Mouse (Mus musculus) liver, embryonic 12.5 days (tissue): ENCODE measurements around the gene Dhx34. TPM values are rescaled to one million over a fixed set of nuclear protein-coding genes. Genes with fewer than 3 reads are reported as not detected.
A peak's percentile ranks its signal among the peaks of the same experiment; 100 is the strongest.

Experiments used
- ATAC-seq: fragments of 200-750 bp; cut with Nextera tagmentation; 2 replicates; pipeline ENCODE4 v1.8.0; 2017; ENCODE audit warnings: moderate number of reproducible peaks, mild to moderate bottlenecking, moderate library complexity
- H3K27ac ChIP-seq: fragments of 300-500 bp; sonication (generic); 2 replicates; pipeline ENCODE4 v1.5.1; 2016; ENCODE audit warnings: mild to moderate bottlenecking
- H3K27me3 ChIP-seq: fragments of 300-500 bp; sonication (generic); replicated peaks from 2 replicates; pipeline ENCODE4 v1.6.1; 2016; ENCODE audit warnings: mild to moderate bottlenecking, moderate library complexity
- H3K36me3 ChIP-seq: fragments of 300-500 bp; sonication (generic); 2 replicates; pipeline ENCODE4 v1.6.1; 2016; ENCODE audit warnings: mild to moderate bottlenecking, moderate library complexity
- H3K4me1 ChIP-seq: fragments of 300-500 bp; sonication (generic); 2 replicates; pipeline ENCODE4 v1.6.1; 2016
- H3K4me2 ChIP-seq: fragments of 300-500 bp; sonication (generic); 2 replicates; pipeline ENCODE4 v1.6.1; 2016; ENCODE audit warnings: mild to moderate bottlenecking, moderate library complexity
- H3K4me3 ChIP-seq: fragments of 300-500 bp; sonication (generic); 2 replicates; pipeline ENCODE4 v1.5.1; 2016; ENCODE audit warnings: mild to moderate bottlenecking, moderate library complexity
- H3K9ac ChIP-seq: fragments of 300-500 bp; sonication (generic); 2 replicates; pipeline ENCODE4 v1.6.1; 2016; ENCODE audit warnings: mild to moderate bottlenecking, moderate library complexity
- H3K9me3 ChIP-seq: fragments of 300-500 bp; sonication (generic); replicated peaks from 2 replicates; pipeline ENCODE4 v1.6.1; 2016; ENCODE audit warnings: mild to moderate bottlenecking, moderate library complexity
- WGBS: fragments of 180-500 bp; shearing (Covaris S2); methylation state at CpG from one replicate; pipeline ENCODE4 v1.1.7; 2016; ENCODE audit not compliant: insufficient replicate concordance; 5-methylcytosine and 5-hydroxymethylcytosine counted together
- polyA plus RNA-seq: library from polyadenylated mRNA; unstranded; fragments of >200 nt; fragmentation: Nextera tagmentation; extraction: Ambion mirVana; gene quantifications from 2 replicates; pipeline ENCODE4 v1.2.1, GENCODE M21; 2016

The Dhx34 gene
- polyA plus RNA-seq, 1 experiment from 2014 or later, result 9.5 TPM

DNA sequence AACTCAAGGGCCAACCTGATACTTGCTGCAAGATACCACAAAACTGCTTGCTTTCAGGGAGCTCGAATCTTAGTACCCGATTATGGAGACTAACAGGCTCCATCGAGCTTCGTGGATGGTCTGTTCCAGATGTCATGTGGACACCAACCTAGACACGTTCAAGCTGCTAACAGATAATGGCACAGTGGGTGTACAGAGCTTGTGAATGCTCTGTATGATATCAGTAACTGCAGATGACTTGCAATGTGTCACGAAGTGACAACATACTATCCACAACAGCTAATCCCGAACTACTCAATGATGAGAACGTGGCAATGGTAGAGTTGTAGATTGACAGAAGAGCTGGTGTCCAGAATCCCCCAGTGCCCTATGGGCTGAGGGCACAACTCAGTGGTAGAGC, 34.3 kb downstream of the Dhx34 start:
- Histone ChIP-seq H3K9me3 (no peaks in the 10 kb centered on the region), H3K27me3 (peaks cover 28% of the 10 kb centered on the region), H3K27ac (no peak overlapping the region), H3K36me3 (no peaks in the 10 kb centered on the region; the same call in 1 of the 2 replicates), H3K9ac (no peak overlapping the region), H3K4me1 (no peaks in the 10 kb centered on the region), H3K4me2 (no peak overlapping the region), H3K4me3 (no peak overlapping the region)
- 29% methylated on average over 8 of the region's 8 CpGs for WGBS
- peak; percentile 55; the same call in 1 of the 2 replicates for ATAC-seq

DNA sequence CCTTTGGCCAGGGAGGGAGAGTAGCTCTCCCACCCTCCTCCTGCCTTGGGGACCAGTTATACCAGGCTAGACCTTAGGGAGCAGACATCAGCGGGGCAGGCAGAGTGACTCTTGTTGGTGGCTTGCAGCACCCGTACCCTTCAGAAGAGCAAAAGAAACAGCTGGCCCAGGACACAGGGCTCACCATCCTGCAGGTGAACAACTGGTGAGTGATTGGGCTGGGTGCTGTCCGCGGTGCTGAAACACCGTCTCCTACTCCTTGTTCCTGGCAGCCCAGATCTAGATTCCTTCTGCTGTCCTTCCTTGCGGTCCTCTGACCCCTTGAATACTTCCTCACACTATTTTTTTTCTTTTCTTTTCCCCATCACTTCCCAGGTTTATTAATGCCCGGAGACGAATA, 38.2 kb downstream of the Dhx34 start:
- 16% methylated on average over 8 of the region's 8 CpGs for WGBS
- Histone ChIP-seq H3K27ac (no peak overlapping the region), H3K27me3 (peaks cover 3% of the 10 kb centered on the region; the same call in 1 of the 2 replicates), H3K36me3 (no peaks in the 10 kb centered on the region; the same call in 1 of the 2 replicates), H3K9me3 (no peaks in the 10 kb centered on the region), H3K4me3 (no peak overlapping the region), H3K4me2 (no peak overlapping the region), H3K4me1 (no peaks in the 10 kb centered on the region), H3K9ac (no peak overlapping the region)
- ATAC-seq, result no peak

DNA sequence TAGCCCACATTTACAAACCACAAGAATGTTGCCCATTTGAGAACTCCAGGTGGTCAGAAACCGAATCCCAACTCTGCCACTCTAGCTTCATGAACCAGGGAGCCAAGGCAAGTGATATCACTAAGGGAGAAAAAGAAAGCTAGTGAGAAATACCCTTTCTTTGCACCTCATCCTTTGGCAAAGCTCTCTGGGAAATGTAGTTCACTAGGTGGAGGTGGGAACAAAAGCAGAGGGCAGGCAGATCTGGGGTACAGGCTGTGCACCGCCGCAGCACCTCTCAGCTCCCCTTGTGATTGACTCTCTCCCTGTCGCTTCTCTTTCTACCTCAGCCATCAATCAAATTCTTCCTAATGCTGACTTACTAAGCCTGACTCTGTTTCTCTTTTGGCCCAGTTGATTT, 43.7 kb downstream of the Dhx34 start:
- no peaks in the 10 kb centered on the region for H3K36me3 ChIP-seq
- H3K27me3 ChIP-seq, result peaks cover 51% of the 10 kb centered on the region
- 56% methylated on average over 4 of the region's 4 CpGs for WGBS
- peaks cover 12% of the 10 kb centered on the region; the same call in 1 of the 2 replicates for H3K4me1 ChIP-seq
- no peaks in the 10 kb centered on the region for H3K9me3 ChIP-seq
- H3K4me3 ChIP-seq, result no peak overlapping the region
- H3K4me2 ChIP-seq, result no peak overlapping the region
- no peak overlapping the region for H3K9ac ChIP-seq
- no peak overlapping the region for H3K27ac ChIP-seq
- ATAC-seq, result no peak

DNA sequence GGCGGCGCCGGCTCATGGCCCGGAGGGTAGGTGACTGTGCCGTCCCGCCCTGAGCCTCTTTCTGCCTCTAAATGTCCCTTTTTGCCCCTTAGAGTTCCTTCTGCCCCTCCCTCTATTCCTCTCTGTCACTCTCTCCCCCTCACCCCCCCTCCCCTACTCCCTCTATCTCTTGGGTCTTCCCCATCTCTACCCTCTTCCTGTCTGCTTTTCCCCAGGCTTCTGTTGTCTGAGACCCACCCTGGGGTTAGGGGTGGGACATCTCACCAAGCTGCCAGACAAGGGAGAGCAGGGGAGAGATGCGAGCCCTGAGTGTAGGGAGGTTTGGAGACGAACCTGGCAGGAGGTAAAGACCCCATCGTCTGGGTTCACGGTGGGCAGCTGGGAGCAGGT, 46.3 kb downstream of the Dhx34 start:
- Histone ChIP-seq H3K9ac (peak overlapping the region; percentile 51; the same call in 1 of the 2 replicates), H3K36me3 (no peaks in the 10 kb centered on the region), H3K27ac (no peak overlapping the region), H3K4me2 (peak overlapping the region; percentile 67), H3K4me1 (peaks cover 12% of the 10 kb centered on the region; the same call in 1 of the 2 replicates), H3K9me3 (no peaks in the 10 kb centered on the region), H3K4me3 (peak overlapping the region; percentile 48), H3K27me3 (peaks cover 69% of the 10 kb centered on the region)
- ATAC-seq, result no peak
- 2% methylated on average over 10 of the region's 10 CpGs for WGBS

DNA sequence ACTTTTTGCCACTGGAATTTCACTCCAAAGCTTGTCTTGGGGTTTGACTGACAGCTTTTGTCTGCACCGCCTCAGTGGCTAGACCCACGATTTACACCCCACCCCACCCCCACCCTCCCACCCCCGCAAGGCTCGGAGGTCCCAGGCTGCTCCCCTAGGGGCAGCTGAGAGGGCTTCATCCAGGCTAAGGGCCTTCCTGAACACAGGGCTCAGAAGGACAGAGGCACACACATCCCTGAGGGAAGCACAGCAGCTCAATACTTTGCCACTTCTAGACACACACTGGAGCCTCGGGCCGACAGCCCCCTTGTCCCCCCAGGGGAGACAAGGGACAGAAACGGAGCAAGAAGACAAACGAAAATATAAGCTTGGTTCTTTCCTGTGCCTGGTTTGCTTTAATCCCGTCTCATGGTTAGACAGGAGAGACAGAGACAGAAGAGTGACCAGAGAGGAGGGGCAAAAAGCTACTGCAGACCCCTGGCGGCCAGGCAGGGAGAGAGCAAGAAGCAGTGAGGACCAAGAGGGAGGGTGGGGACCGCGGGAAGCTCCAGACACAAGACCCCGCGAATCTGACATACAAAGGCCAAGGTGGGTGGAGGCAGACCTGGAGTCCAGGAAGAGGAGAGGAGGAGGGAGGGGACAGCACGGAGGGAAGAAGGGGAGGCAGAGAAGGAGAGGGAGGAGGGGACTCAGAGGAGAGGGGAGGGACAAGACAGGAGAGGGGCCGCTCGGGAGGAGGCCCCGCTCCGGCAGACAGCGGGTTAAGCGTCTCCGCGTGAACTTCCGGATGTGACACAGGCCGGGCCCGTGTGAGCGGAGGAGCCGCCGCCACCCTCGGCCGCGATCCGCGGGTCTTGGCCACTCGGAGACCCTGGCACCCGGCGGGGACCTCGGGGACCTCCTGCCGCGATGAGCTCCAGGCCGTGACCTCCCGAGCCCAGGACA, 47.0 kb downstream of the Dhx34 start, which contains the start of gene Meis3:
Gene Meis3 (plus strand): TSS at position 494 of the 945 bp plus-strand sequence.
- ATAC-seq, result peak; percentile 59; the same call in 1 of the 2 replicates
- no peaks in the 10 kb centered on the region for H3K9me3 ChIP-seq
- H3K36me3 ChIP-seq, result no peaks in the 10 kb centered on the region
- peak within 1 kb of the TSS; percentile 48 for H3K4me3 ChIP-seq
- peak within 1 kb of the TSS; percentile 67 for H3K4me2 ChIP-seq
- H3K27ac ChIP-seq, result no peak within 1 kb of the TSS
- WGBS, result 1% methylated on average over 42 of the region's 42 CpGs
- peaks cover 69% of the 10 kb centered on the region for H3K27me3 ChIP-seq
- H3K4me1 ChIP-seq, result peaks cover 12% of the 10 kb centered on the region; the same call in 1 of the 2 replicates
- H3K9ac ChIP-seq, result peak within 1 kb of the TSS; percentile 51; the same call in 1 of the 2 replicates

DNA sequence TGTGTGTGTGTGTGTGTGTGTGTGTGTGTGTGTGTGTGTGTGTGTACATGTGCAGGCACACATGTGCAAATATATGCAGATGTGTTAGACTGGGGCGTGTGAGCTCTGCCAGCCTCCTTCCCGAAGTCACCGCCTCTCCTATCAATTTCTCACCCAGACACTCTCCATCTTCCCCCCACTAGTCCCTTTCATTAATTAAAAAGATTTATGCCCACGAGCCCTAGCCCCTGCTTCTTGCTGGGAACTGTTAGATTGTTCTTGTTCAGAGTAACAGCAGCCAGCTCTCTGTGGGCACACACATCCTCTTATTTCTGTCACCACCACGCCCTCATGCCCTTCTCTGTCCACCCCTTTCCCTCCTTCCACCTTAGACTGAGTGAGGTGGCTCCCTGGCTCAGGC, 48.7 kb downstream of the Dhx34 start:
- peaks cover 69% of the 10 kb centered on the region for H3K27me3 ChIP-seq
- H3K9ac ChIP-seq, result no peak overlapping the region
- H3K4me3 ChIP-seq, result no peak overlapping the region
- H3K4me2 ChIP-seq, result no peak overlapping the region
- 22% methylated on average over 4 of the region's 5 CpGs for WGBS
- no peak overlapping the region for H3K27ac ChIP-seq
- H3K4me1 ChIP-seq, result peaks cover 12% of the 10 kb centered on the region; the same call in 1 of the 2 replicates
- H3K9me3 ChIP-seq, result 0 out of 2 replicates have a peak, but pooled peaks cover under 1% of the 10 kb centered on the region
- H3K36me3 ChIP-seq, result no peaks in the 10 kb centered on the region
- ATAC-seq, result no peak

DNA sequence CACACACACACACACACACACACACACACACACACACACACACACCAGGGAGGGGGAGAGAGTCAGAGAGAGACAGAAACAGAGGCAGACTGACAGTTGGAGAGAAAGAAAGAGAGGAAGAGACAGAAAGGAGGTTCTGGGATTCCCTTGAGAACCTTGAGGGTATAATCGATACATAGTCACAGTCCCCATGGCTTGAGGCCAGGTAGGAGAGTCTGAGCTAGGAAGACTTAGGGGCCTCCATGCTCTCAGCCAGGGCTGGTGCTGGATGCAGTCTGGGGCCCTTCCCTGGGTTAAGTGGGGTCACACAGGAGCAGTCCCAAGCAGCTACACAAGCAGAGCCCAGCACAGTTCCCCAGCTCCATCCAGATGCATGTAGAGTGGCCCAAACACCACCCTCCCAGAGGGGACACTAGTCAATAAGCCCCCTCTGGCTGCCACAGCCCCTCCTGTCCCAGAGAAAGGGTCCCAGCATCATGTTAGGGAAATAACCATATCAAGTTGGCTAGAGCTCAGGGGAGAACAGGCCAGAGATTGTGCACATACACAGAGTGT, 49.2 kb downstream of the Dhx34 start:
- H3K4me3 ChIP-seq, result no peak overlapping the region
- H3K9me3 ChIP-seq, result 0 out of 2 replicates have a peak, but pooled peaks cover 6% of the 10 kb centered on the region
- H3K4me2 ChIP-seq, result no peak overlapping the region
- H3K27me3 ChIP-seq, result peaks cover 64% of the 10 kb centered on the region
- H3K4me1 ChIP-seq, result peaks cover 12% of the 10 kb centered on the region; the same call in 1 of the 2 replicates
- 42% methylated on average over 1 of the region's 1 CpGs for WGBS
- no peak overlapping the region for H3K27ac ChIP-seq
- H3K36me3 ChIP-seq, result no peaks in the 10 kb centered on the region
- no peak for ATAC-seq
- no peak overlapping the region for H3K9ac ChIP-seq

DNA sequence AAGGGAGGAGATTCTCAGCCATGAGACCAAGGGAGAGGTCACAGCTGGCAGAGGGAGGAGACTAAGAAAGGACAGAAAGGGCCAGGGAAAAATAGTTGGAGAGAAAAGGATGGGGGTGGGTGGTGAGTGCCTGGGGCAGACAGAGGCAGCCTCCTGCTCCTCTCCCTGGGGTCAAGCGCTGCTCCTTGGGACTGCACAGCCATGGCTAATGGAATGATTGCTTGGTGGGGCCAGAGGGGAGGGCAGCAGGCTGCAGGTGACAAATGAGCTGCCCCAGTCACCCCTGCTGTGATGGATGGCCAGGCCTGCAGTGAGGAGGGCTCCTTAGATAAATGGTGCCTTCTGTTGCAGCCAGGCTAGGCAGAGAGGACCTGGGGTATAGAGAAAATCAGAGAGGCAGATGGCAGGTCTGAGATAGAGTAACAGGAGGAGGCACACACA, 49.7 kb downstream of the Dhx34 start:
- H3K27me3 ChIP-seq, result peaks cover 59% of the 10 kb centered on the region
- H3K4me3 ChIP-seq, result no peak overlapping the region
- 13% methylated on average over 1 of the region's 1 CpGs for WGBS
- H3K9ac ChIP-seq, result no peak overlapping the region
- 0 out of 2 replicates have a peak, but pooled peaks cover 7% of the 10 kb centered on the region for H3K9me3 ChIP-seq
- peaks cover 12% of the 10 kb centered on the region; the same call in 1 of the 2 replicates for H3K4me1 ChIP-seq
- H3K27ac ChIP-seq, result no peak overlapping the region
- no peaks in the 10 kb centered on the region for H3K36me3 ChIP-seq
- ATAC-seq, result no peak
- H3K4me2 ChIP-seq, result no peak overlapping the region

DNA sequence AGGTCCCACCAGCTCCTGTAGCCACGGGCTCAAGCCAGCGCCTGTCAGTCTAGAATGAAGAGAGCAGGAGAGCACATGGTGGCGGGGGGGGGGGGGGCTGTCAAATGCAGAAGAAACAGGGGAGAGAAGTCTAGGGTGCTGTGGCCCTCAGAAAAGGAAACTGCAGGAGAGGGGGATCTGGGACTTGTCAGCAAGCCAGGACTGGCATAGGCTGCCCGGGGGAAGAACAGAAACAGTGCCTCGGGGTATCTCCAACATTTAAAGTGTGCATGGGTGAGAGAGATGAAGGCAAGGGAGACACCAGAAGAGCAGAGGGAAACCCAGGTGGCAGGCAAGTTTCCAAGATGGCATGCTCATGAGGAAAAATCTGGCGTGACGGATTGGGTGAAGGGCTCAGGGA, 59.8 kb downstream of the Dhx34 start:
- no peak overlapping the region for H3K27ac ChIP-seq
- no peaks in the 10 kb centered on the region for H3K36me3 ChIP-seq
- H3K4me2 ChIP-seq, result no peak overlapping the region
- H3K4me1 ChIP-seq, result no peaks in the 10 kb centered on the region
- H3K4me3 ChIP-seq, result no peak overlapping the region
- peaks cover 50% of the 10 kb centered on the region for H3K27me3 ChIP-seq
- H3K9ac ChIP-seq, result no peak overlapping the region
- no peak for ATAC-seq
- no peaks in the 10 kb centered on the region; the same call in 1 of the 2 replicates for H3K9me3 ChIP-seq
- 60% methylated on average over 7 of the region's 7 CpGs for WGBS

DNA sequence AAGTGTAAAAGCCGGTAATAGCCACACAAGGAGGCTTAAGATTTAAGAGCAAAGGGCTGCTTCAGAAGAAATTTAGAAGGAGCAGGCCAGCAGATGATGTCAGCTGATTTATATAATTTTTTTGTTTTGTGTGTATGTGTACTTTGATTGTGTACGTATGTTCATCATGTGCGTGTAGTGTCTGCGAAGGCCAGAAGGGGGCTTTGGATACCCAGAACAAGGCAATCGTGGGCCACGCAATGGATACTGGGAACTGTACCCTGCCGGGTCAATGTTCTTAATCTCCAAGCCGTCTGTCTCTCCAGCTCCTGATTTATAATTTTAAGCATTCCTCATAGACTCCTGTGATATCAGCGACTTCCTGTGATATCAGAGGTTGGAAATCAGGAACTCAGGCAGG, 60.5 kb downstream of the Dhx34 start:
- Histone ChIP-seq H3K27ac (no peak overlapping the region), H3K4me1 (no peaks in the 10 kb centered on the region), H3K9ac (no peak overlapping the region), H3K4me3 (no peak overlapping the region), H3K9me3 (no peaks in the 10 kb centered on the region; the same call in 1 of the 2 replicates), H3K4me2 (no peak overlapping the region), H3K36me3 (no peaks in the 10 kb centered on the region), H3K27me3 (peaks cover 53% of the 10 kb centered on the region)
- 84% methylated on average over 9 of the region's 9 CpGs for WGBS
- ATAC-seq, result no peak

DNA sequence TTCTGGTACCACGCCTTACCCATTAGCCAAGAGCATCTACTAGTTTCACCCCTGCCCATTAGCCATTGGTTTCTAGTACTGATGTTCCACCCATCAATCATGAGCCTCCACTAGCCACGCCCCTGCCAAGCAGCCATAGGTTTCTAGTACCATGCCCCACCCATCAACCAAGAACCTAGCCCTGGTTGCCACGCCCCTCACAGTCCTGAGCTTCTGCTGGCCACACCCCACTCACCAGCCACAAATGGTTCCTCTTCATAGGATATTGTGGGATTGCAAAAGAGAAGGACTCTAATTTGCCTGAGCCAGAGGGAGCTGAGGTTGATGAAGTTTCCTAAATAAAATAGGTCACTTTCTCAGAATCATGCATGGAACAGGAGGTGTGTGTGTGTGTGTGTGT, 61.1 kb downstream of the Dhx34 start:
- peak; percentile 40; the same call in 1 of the 2 replicates for ATAC-seq
- Histone ChIP-seq H3K4me2 (no peak overlapping the region), H3K9ac (no peak overlapping the region), H3K4me1 (no peaks in the 10 kb centered on the region), H3K27ac (no peak overlapping the region), H3K4me3 (no peak overlapping the region), H3K9me3 (no peaks in the 10 kb centered on the region; the same call in 1 of the 2 replicates), H3K27me3 (peaks cover 53% of the 10 kb centered on the region), H3K36me3 (no peaks in the 10 kb centered on the region)
- WGBS, result 51% methylated on average over 3 of the region's 3 CpGs

DNA sequence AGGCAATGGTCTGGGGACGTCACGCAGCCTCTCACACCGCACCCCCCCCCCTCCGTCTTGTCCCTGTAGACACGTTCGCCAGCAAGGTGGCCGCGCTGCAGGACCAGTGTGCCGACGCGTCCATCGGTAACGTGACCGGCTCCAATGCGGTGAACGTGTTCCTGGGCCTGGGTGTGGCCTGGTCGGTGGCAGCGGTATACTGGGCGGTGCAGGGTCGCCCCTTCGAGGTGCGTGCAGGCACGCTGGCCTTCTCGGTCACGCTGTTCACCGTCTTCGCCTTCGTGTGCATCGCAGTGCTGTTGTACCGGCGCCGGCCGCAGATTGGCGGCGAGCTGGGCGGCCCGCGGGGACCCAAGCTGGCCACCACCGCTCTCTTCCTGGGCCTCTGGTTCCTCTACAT, 63.1 kb downstream of the Dhx34 start:
- Histone ChIP-seq H3K4me1 (no peaks in the 10 kb centered on the region), H3K27me3 (peaks cover 48% of the 10 kb centered on the region), H3K9ac (no peak overlapping the region), H3K9me3 (no peaks in the 10 kb centered on the region; the same call in 1 of the 2 replicates), H3K4me3 (no peak overlapping the region), H3K36me3 (no peaks in the 10 kb centered on the region), H3K4me2 (peak overlapping the region; percentile 8; the same call in 1 of the 2 replicates), H3K27ac (no peak overlapping the region)
- no peak for ATAC-seq
- WGBS, result 8% methylated on average over 39 of the region's 39 CpGs
